Mouse (Mus musculus): ENCODE results near the gene Itgax. TPM values are rescaled to one million over a fixed set of nuclear protein-coding genes. Genes with fewer than 3 reads are reported as not detected.

The Itgax gene
- polyA plus RNA-seq (2014; fragmentation: Nextera tagmentation; extraction: Ambion mirVana) = not detected in 2 replicates

- ATAC-seq (replicated peaks; ENCODE audit: low FRiP score) (no peak), DNase-seq (ENCODE audit: low spot score) (no peak)
- Histone ChIP-seq H3K4me2 (ENCODE audit: low read depth, low read length, severe bottlenecking) (no peak within 1 kb of the TSS), H3K9me3 (ENCODE audit: control insufficient read depth, low read length) (no peaks in the 10 kb centered on the region), H3K27me3 (ENCODE audit: control insufficient read depth, insufficient read depth, low read length) (no peaks in the 10 kb centered on the region), H3K36me3 (ENCODE audit: control insufficient read depth, insufficient read depth, low read length) (no peaks in the 10 kb centered on the region), H3K27ac (ENCODE audit: low read depth, low read length) (no peak within 1 kb of the TSS), H3K4me1 (replicated peaks; ENCODE audit: control insufficient read depth, insufficient read depth, low read length) (no peaks in the 10 kb centered on the region), H3K4me3 (ENCODE audit: low read depth, low read length) (no peak within 1 kb of the TSS), H3K9ac (ENCODE audit: low read length) (no peak within 1 kb of the TSS)
- 85% methylated on average over 8 of the region's 8 CpGs for WGBS
Observed at GRCm38 (mm10) chr7:128128741-128129720, at the start of gene Itgax. Gene Itgax, plus strand, starts transcription at chr7:128129547.

- no peak for ATAC-seq (replicated peaks; ENCODE audit: low FRiP score)
- Histone ChIP-seq H3K4me1 (replicated peaks; ENCODE audit: control insufficient read depth, insufficient read depth, low read length) (no peaks in the 10 kb centered on the region), H3K4me3 (ENCODE audit: low read depth, low read length) (no peak overlapping the region), H3K9ac (ENCODE audit: low read length) (no peak overlapping the region), H3K36me3 (ENCODE audit: control insufficient read depth, insufficient read depth, low read length) (no peaks in the 10 kb centered on the region), H3K27ac (ENCODE audit: low read depth, low read length) (no peak overlapping the region), H3K27me3 (ENCODE audit: control insufficient read depth, insufficient read depth, low read length) (no peaks in the 10 kb centered on the region), H3K4me2 (ENCODE audit: low read depth, low read length, severe bottlenecking) (no peak overlapping the region), H3K9me3 (ENCODE audit: control insufficient read depth, low read length) (no peaks in the 10 kb centered on the region)
- no peak for DNase-seq (ENCODE audit: low spot score)
- 92% methylated on average over 8 of the region's 8 CpGs for WGBS
Observed at GRCm38 (mm10) chr7:128080012-128080411, 49.3 kb upstream of the Itgax start.

GRCm38 (mm10) chr7:128089141-128089540 is 40.2 kb upstream of the Itgax start:
- Histone ChIP-seq H3K9me3 (ENCODE audit: control insufficient read depth, low read length) (no peaks in the 10 kb centered on the region), H3K4me1 (replicated peaks; ENCODE audit: control insufficient read depth, insufficient read depth, low read length) (no peaks in the 10 kb centered on the region), H3K9ac (ENCODE audit: low read length) (no peak overlapping the region), H3K4me3 (ENCODE audit: low read depth, low read length) (no peak overlapping the region), H3K27me3 (ENCODE audit: control insufficient read depth, insufficient read depth, low read length) (no peaks in the 10 kb centered on the region), H3K36me3 (ENCODE audit: control insufficient read depth, insufficient read depth, low read length) (no peaks in the 10 kb centered on the region), H3K4me2 (ENCODE audit: low read depth, low read length, severe bottlenecking) (no peak overlapping the region), H3K27ac (ENCODE audit: low read depth, low read length) (no peak overlapping the region)
- ATAC-seq (replicated peaks; ENCODE audit: low FRiP score) = no peak
- WGBS = 86% methylated on average over 7 of the region's 7 CpGs
- no peak for DNase-seq (ENCODE audit: low spot score)

GRCm38 (mm10) chr7:128098135-128098534 is 31.2 kb upstream of the Itgax start:
- no peak overlapping the region for H3K4me3 ChIP-seq (ENCODE audit: low read depth, low read length)
- DNase-seq (ENCODE audit: low spot score) (no peak), ATAC-seq (replicated peaks; ENCODE audit: low FRiP score) (no peak)
- 81% methylated on average over 1 of the region's 1 CpGs for WGBS
- H3K9me3 ChIP-seq (ENCODE audit: control insufficient read depth, low read length) = no peaks in the 10 kb centered on the region
- no peaks in the 10 kb centered on the region for H3K36me3 ChIP-seq (ENCODE audit: control insufficient read depth, insufficient read depth, low read length)
- H3K9ac ChIP-seq (ENCODE audit: low read length) = no peak overlapping the region
- H3K27me3 ChIP-seq (ENCODE audit: control insufficient read depth, insufficient read depth, low read length) = no peaks in the 10 kb centered on the region
- no peaks in the 10 kb centered on the region for H3K4me1 ChIP-seq (replicated peaks; ENCODE audit: control insufficient read depth, insufficient read depth, low read length)
- H3K4me2 ChIP-seq (ENCODE audit: low read depth, low read length, severe bottlenecking) = no peak overlapping the region
- H3K27ac ChIP-seq (ENCODE audit: low read depth, low read length) = no peak overlapping the region

- WGBS = 85% methylated on average over 2 of the region's 2 CpGs
- Histone ChIP-seq H3K27me3 (ENCODE audit: control insufficient read depth, insufficient read depth, low read length) (no peaks in the 10 kb centered on the region), H3K9ac (ENCODE audit: low read length) (no peak overlapping the region), H3K36me3 (ENCODE audit: control insufficient read depth, insufficient read depth, low read length) (no peaks in the 10 kb centered on the region), H3K4me3 (ENCODE audit: low read depth, low read length) (no peak overlapping the region), H3K4me2 (ENCODE audit: low read depth, low read length, severe bottlenecking) (no peak overlapping the region), H3K27ac (ENCODE audit: low read depth, low read length) (no peak overlapping the region), H3K4me1 (replicated peaks; ENCODE audit: control insufficient read depth, insufficient read depth, low read length) (no peaks in the 10 kb centered on the region), H3K9me3 (ENCODE audit: control insufficient read depth, low read length) (no peaks in the 10 kb centered on the region)
- DNase-seq (ENCODE audit: low spot score) (no peak), ATAC-seq (replicated peaks; ENCODE audit: low FRiP score) (no peak)
Observed at GRCm38 (mm10) chr7:128100742-128101357, 28.5 kb upstream of the Itgax start.

GRCm38 (mm10) chr7:128105246-128105645 is 24.1 kb upstream of the Itgax start:
- H3K4me3 ChIP-seq (ENCODE audit: low read depth, low read length) = no peak overlapping the region
- H3K27ac ChIP-seq (ENCODE audit: low read depth, low read length) = no peak overlapping the region
- H3K9me3 ChIP-seq (ENCODE audit: control insufficient read depth, low read length) = no peaks in the 10 kb centered on the region
- DNase-seq (ENCODE audit: low spot score) (no peak), ATAC-seq (replicated peaks; ENCODE audit: low FRiP score) (no peak)
- H3K36me3 ChIP-seq (ENCODE audit: control insufficient read depth, insufficient read depth, low read length) = no peaks in the 10 kb centered on the region
- H3K4me2 ChIP-seq (ENCODE audit: low read depth, low read length, severe bottlenecking) = no peak overlapping the region
- H3K9ac ChIP-seq (ENCODE audit: low read length) = no peak overlapping the region
- 82% methylated on average over 4 of the region's 4 CpGs for WGBS
- H3K27me3 ChIP-seq (ENCODE audit: control insufficient read depth, insufficient read depth, low read length) = no peaks in the 10 kb centered on the region
- no peaks in the 10 kb centered on the region for H3K4me1 ChIP-seq (replicated peaks; ENCODE audit: control insufficient read depth, insufficient read depth, low read length)

- ATAC-seq (replicated peaks; ENCODE audit: low FRiP score) (no peak), DNase-seq (ENCODE audit: low spot score) (peak; percentile 34)
- Histone ChIP-seq H3K27me3 (ENCODE audit: control insufficient read depth, insufficient read depth, low read length) (no peaks in the 10 kb centered on the region), H3K4me3 (ENCODE audit: low read depth, low read length) (no peak overlapping the region), H3K27ac (ENCODE audit: low read depth, low read length) (no peak overlapping the region), H3K9me3 (ENCODE audit: control insufficient read depth, low read length) (no peaks in the 10 kb centered on the region), H3K9ac (ENCODE audit: low read length) (no peak overlapping the region), H3K4me1 (replicated peaks; ENCODE audit: control insufficient read depth, insufficient read depth, low read length) (no peaks in the 10 kb centered on the region), H3K36me3 (ENCODE audit: control insufficient read depth, insufficient read depth, low read length) (no peaks in the 10 kb centered on the region), H3K4me2 (ENCODE audit: low read depth, low read length, severe bottlenecking) (no peak overlapping the region)
- 88% methylated on average over 7 of the region's 7 CpGs for WGBS
Observed at GRCm38 (mm10) chr7:128107462-128107861, 21.9 kb upstream of the Itgax start.

GRCm38 (mm10) chr7:128110314-128110713 is 19.0 kb upstream of the Itgax start:
- 75% methylated on average over 2 of the region's 2 CpGs for WGBS
- ATAC-seq (replicated peaks; ENCODE audit: low FRiP score) (no peak), DNase-seq (ENCODE audit: low spot score) (peak; percentile 26)

More at GRCm38 (mm10) chr7:128110314-128110713, 19.0 kb upstream of the Itgax start:
- Histone ChIP-seq H3K9ac (ENCODE audit: low read length) (no peak overlapping the region), H3K9me3 (ENCODE audit: control insufficient read depth, low read length) (no peaks in the 10 kb centered on the region), H3K4me3 (ENCODE audit: low read depth, low read length) (no peak overlapping the region), H3K4me1 (replicated peaks; ENCODE audit: control insufficient read depth, insufficient read depth, low read length) (no peaks in the 10 kb centered on the region), H3K27ac (ENCODE audit: low read depth, low read length) (no peak overlapping the region), H3K27me3 (ENCODE audit: control insufficient read depth, insufficient read depth, low read length) (no peaks in the 10 kb centered on the region), H3K4me2 (ENCODE audit: low read depth, low read length, severe bottlenecking) (no peak overlapping the region), H3K36me3 (ENCODE audit: control insufficient read depth, insufficient read depth, low read length) (no peaks in the 10 kb centered on the region)

Measured in forebrain, embryonic 11.5 days (tissue).